Mouse (Mus musculus): Measurements from ENCODE around the gene Slc10a3.

DNA sequence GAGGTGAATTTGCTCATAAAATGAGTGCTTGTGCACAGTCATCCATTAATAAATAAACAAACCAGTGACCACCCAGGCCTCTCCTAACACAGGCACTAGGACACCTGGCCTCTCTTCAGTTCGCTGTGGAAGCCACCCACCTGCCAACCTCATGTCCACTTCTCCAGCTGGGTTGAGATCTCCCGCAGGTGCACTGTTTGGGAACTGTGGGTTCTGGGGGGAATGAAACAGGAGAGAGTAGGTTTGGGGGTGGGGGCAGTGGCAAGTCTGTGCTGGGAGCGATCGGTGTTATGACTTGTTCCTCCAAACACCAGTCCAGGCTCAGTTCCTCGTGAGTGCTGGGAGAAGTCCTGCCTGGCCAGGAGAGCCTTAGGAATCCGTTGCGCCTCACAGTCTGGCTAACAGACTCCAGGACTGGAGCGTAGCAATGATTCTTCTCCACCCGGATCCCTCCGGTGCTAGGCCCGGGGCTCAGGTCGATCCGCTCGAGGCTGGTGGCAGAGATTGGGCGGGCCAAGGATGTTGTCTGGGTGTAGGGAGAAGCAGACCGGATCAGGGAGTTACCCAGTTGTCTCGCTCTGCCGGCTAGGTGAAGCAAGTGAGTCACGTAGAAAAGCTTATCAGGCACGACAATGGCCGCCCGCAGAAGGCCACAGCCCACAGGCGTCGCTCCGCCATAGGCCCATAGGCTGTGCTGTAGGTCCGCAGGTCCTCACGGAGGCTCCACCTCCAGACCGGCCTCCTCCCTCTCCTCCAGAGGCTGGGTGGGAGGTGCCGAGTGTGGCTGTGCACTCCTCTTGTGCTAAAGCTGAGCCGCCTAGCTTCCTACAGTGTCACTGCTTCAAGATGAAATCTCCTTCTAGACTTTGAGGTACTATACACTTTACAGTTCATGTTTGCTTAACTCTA is 19.6 kb upstream of the Slc10a3 start, which contains the start of the genes Fam3a and Ikbkg:
- TF ChIP-seq CTCF (conservative IDR thresholded peaks at IDR 0.05; ENCODE audit: low read length), result no peak
- TF ChIP-seq POU5F1 (IDR thresholded peaks at IDR 0.05; ENCODE audit: borderline replicate concordance, low read length), result no peak

All from E14TG2a.4 (cell line).